Mouse (Mus musculus): ENCODE results near the gene 2610001J05Rik. TPM values are rescaled to one million over a fixed set of nuclear protein-coding genes. Genes with fewer than 3 reads are reported as not detected.

Gene 2610001J05Rik
- polyA plus RNA-seq, 1 experiment from 2014 or later: 82.9 TPM

Other genes starting within 250 kb of the 2610001J05Rik start
- 19.8 and 20.7 TPM in 2 replicates for gene Bmt2, start 193.6 kb downstream of the 2610001J05Rik start, polyA plus RNA-seq (2015; fragmentation: Nextera tagmentation; extraction: Ambion mirVana)
- 115 and 116 TPM in 2 replicates for gene Gpr85, start 31.6 kb downstream of the 2610001J05Rik start, polyA plus RNA-seq (2015; fragmentation: Nextera tagmentation; extraction: Ambion mirVana)